Mouse (Mus musculus) layer of hippocampus, adult 2 months (tissue): ENCODE measurements around the gene Nubp1. TPM values are rescaled to one million over a fixed set of nuclear protein-coding genes. Genes with fewer than 3 reads are reported as not detected.

ENCODE experiments used
- DNase-seq, 2 experiments: peaks; one replicate each; pipeline ENCODE4 v3.0.0; 2022; ENCODE audit warnings: low spot score in 2 of 2
- H3K27ac ChIP-seq: fragments of 200-600 bp; 2 replicates; pipeline ENCODE4 v1.8.1; 2022
- H3K4me3 ChIP-seq: fragments of 200-600 bp; 2 replicates; pipeline ENCODE4 v1.8.1; 2022; ENCODE audit warnings: mild to moderate bottlenecking
- CTCF ChIP-seq: fragments of 200-600 bp; conservative IDR thresholded peaks from 2 replicates; pipeline ENCODE4 v1.8.1; 2022; ENCODE audit warnings: antibody characterized with exemption, mild to moderate bottlenecking, moderate library complexity
- total RNA-seq, 2 experiments: library from RNA; stranded (reverse); gene quantifications; 2 replicates each; pipeline ENCODE4 v1.2.3; 2021

The Nubp1 gene
- total RNA-seq, 2 experiments from 2014 or later = 15.5 to 17.8 TPM

GRCm38 (mm10) chr16:10461178-10461577 lies 49.4 kb downstream of the Nubp1 start:
- DNase-seq = no peak
- H3K4me3 ChIP-seq = no peak overlapping the region
- H3K27ac ChIP-seq = no peak overlapping the region
- TF ChIP-seq CTCF = no peak

- no peak overlapping the region for H3K4me3 ChIP-seq
- no peak for TF ChIP-seq CTCF
- H3K27ac ChIP-seq = no peak overlapping the region
- DNase-seq = no peak
These were observed 53.4 kb downstream of the Nubp1 start for GRCm38 (mm10) chr16:10465011-10465681.

GRCm38 (mm10) chr16:10467391-10468107 lies 55.8 kb downstream of the Nubp1 start:
- no peak for TF ChIP-seq CTCF
- Histone ChIP-seq H3K27ac (no peak overlapping the region), H3K4me3 (no peak overlapping the region)
- no peak for DNase-seq

GRCm38 (mm10) chr16:10468201-10468600 lies 56.5 kb downstream of the Nubp1 start:
- no peak overlapping the region for H3K4me3 ChIP-seq
- H3K27ac ChIP-seq = peak overlapping the region; percentile 70
- TF ChIP-seq CTCF = no peak
- peak; percentile 79 to 80 for DNase-seq

GRCm38 (mm10) chr16:10471950-10472349 lies 60.2 kb downstream of the Nubp1 start:
- Histone ChIP-seq H3K27ac (no peak overlapping the region), H3K4me3 (no peak overlapping the region)
- no peak for DNase-seq
- no peak for TF ChIP-seq CTCF

Other genes with a start within 250 kb of the Nubp1 start
- gene Rpl39l, start 241.7 kb upstream of the Nubp1 start, total RNA-seq = not detected
- not detected for gene Atf7ip2, start 219.2 kb upstream of the Nubp1 start, total RNA-seq
- 10 to 100 TPM; 14.4 to 16.4 TPM for gene Emp2, start 98.0 kb upstream of the Nubp1 start, total RNA-seq
- 1 to 10 TPM; 6.1 to 7.4 TPM for gene Tekt5, start 16.5 kb upstream of the Nubp1 start, total RNA-seq
- gene Tvp23a, start 35.4 kb downstream of the Nubp1 start, total RNA-seq = 10 to 100 TPM; 26.2 to 27.2 TPM
- gene Ciita, start 68.1 kb downstream of the Nubp1 start, total RNA-seq = under 1 TPM in 1 of 2 experiments, not detected in 1; 0.27 TPM
- gene Dexi, start 131.1 kb downstream of the Nubp1 start, total RNA-seq = 10 to 100 TPM; 61.8 to 63.1 TPM
- 100 to 1,000 TPM in 1 of 2 experiments, 10 to 100 TPM in 1; 98.8 to 105 TPM for gene Clec16a, start 133.4 kb downstream of the Nubp1 start, total RNA-seq